In genomic region chr5:64338795-64339194, GRCm38 (mm10) we compare ENCODE assay signal across 8 mouse cellular contexts.
DNase-seq lines count a peak whose midpoint lies in the region; ATAC-seq and TF ChIP-seq lines count a peak whose summit lies in the region.
"Not testable (repeated sequence)": the region's sequence is repeated elsewhere in the genome, so short reads cannot be mapped to it uniquely, and the experiment has no call there.

No protein-coding gene starts in this region.

- not testable (repeated sequence) for ATAC-seq in kidney, embryonic 16.5 days (ENCODE audit: low FRiP score, low TSS enrichment); neural tube, embryonic 11.5 days (ENCODE audit: insufficient read depth, low FRiP score, low TSS enrichment)

- intact Hi-C loops in heart, adult 2 months (cut with DNase I) = not testable (repeated sequence)

- DNase-seq in embryonic facial prominence, embryonic 10.5 days (ENCODE audit: low spot score); heart, adult 2 months; neural tube, embryonic 11.5 days (ENCODE audit: low spot score): not testable (repeated sequence)
- DNase-seq in kidney, adult 9 months = peak; percentile 60
- peak; percentile 41 to 48 for DNase-seq in kidney, postnatal 36 days

- peaks cover 53% of the 10 kb centered on the region for H3K36me3 ChIP-seq in embryonic facial prominence, embryonic 10.5 days (replicated peaks)
- H3K36me3 ChIP-seq in heart, adult 2 months (ENCODE audit: control insufficient read depth, insufficient read depth, low read length) = peaks cover 19% of the 10 kb centered on the region
- H3K36me3 ChIP-seq in kidney, embryonic 16.5 days (ENCODE audit: insufficient read depth, low read length) = peaks cover 13% of the 10 kb centered on the region
- not testable (repeated sequence) for H3K36me3 ChIP-seq in macrophage (ENCODE audit: inconsistent target); neural tube, embryonic 11.5 days (ENCODE audit: control insufficient read depth, insufficient read depth, low read length)

- not testable (repeated sequence) for H3K4me2 ChIP-seq in kidney, embryonic 16.5 days (replicated peaks; ENCODE audit: low read depth, low read length); neural tube, embryonic 11.5 days (ENCODE audit: low read depth)

- H3K4me3 ChIP-seq in bone marrow macrophage, adult 2 months (ENCODE audit: insufficient read depth, low read length); embryonic facial prominence, embryonic 10.5 days; heart, adult 2 months; kidney, embryonic 16.5 days (ENCODE audit: low read length); macrophage (ENCODE audit: inconsistent target); neural tube, embryonic 11.5 days (ENCODE audit: low read depth, low read length): not testable (repeated sequence)

- H3K27me3 ChIP-seq in embryonic facial prominence, embryonic 10.5 days (replicated peaks; ENCODE audit: low read depth, poor library complexity, severe bottlenecking); heart, adult 2 months (ENCODE audit: control insufficient read depth, insufficient read depth, low read length); kidney, embryonic 16.5 days (ENCODE audit: insufficient read depth, low read length); neural tube, embryonic 11.5 days (ENCODE audit: control insufficient read depth, insufficient read depth, low read length): not testable (repeated sequence)

- H3K9me3 ChIP-seq in embryonic facial prominence, embryonic 10.5 days; kidney, embryonic 16.5 days (ENCODE audit: low read length); neural tube, embryonic 11.5 days (ENCODE audit: control insufficient read depth, low read length): not testable (repeated sequence)

- H3K4me1 ChIP-seq in bone marrow macrophage, adult 2 months (ENCODE audit: control insufficient read depth, insufficient read depth, low read length) = peaks cover 64% of the 10 kb centered on the region
- peaks cover 12% of the 10 kb centered on the region for H3K4me1 ChIP-seq in embryonic facial prominence, embryonic 10.5 days
- H3K4me1 ChIP-seq in heart, adult 2 months (ENCODE audit: control insufficient read depth, insufficient read depth, low read length) = peaks cover 31% of the 10 kb centered on the region
- H3K4me1 ChIP-seq in kidney, embryonic 16.5 days (ENCODE audit: insufficient read depth, low read length) = peaks cover 19% of the 10 kb centered on the region
- not testable (repeated sequence) for H3K4me1 ChIP-seq in neural tube, embryonic 11.5 days (ENCODE audit: control insufficient read depth, insufficient read depth, low read length)

- H3K79me2 ChIP-seq in heart, adult 2 months (replicated peaks; ENCODE audit: control insufficient read depth, insufficient read depth, low read length); macrophage (ENCODE audit: inconsistent target): not testable (repeated sequence)

- 84% methylated on average over 6 of the region's 6 CpGs for whole genome bisulfite sequencing in embryonic facial prominence, embryonic 10.5 days
- 85% methylated on average over 6 of the region's 6 CpGs for WGBS in heart, adult 2 months
- WGBS in kidney, embryonic 16.5 days = 74% methylated on average over 6 of the region's 6 CpGs
- WGBS in macrophage (ENCODE audit: missing documents) = 90% methylated on average over 6 of the region's 6 CpGs
- 83% methylated on average over 6 of the region's 6 CpGs for WGBS in neural tube, embryonic 11.5 days

- not testable (repeated sequence) for TF ChIP-seq POLR2A in bone marrow macrophage, adult 2 months (IDR thresholded peaks at IDR 0.05; ENCODE audit: borderline replicate concordance, low read depth, low read length); heart, adult 2 months (IDR thresholded peaks at IDR 0.05; ENCODE audit: insufficient read depth, low read depth, low read length)

- not testable (repeated sequence) for TF ChIP-seq CTCF in bone marrow macrophage, adult 2 months (IDR thresholded peaks at IDR 0.05; ENCODE audit: low read depth, low read length); heart, adult 2 months (IDR thresholded peaks at IDR 0.05)

- not testable (repeated sequence) for TF ChIP-seq EP300 in heart, adult 2 months (IDR thresholded peaks at IDR 0.05; ENCODE audit: insufficient read depth, low read depth, low read length)

- H3K9ac ChIP-seq in heart, adult 2 months (ENCODE audit: low read depth, low read length); kidney, embryonic 16.5 days (replicated peaks; ENCODE audit: low read length); neural tube, embryonic 11.5 days (ENCODE audit: low read length): not testable (repeated sequence)

- peak overlapping the region; percentile 94; the same call in 1 of the 2 replicates for H3K27ac ChIP-seq in bone marrow macrophage, adult 2 months (ENCODE audit: insufficient read depth, low read depth, low read length)
- H3K27ac ChIP-seq in embryonic facial prominence, embryonic 10.5 days (replicated peaks) = peak overlapping the region; percentile 24; the same call in 1 of the 2 replicates
- peak overlapping the region; percentile 97 for H3K27ac ChIP-seq in heart, adult 2 months
- H3K27ac ChIP-seq in kidney, embryonic 16.5 days (ENCODE audit: low read length) = 0 out of 2 replicates have a peak overlapping the region, but pooled peaks have one; percentile 20
- peak overlapping the region; percentile 100 for H3K27ac ChIP-seq in macrophage
- 0 out of 2 replicates have a peak overlapping the region, but pooled peaks have one; percentile 10 for H3K27ac ChIP-seq in neural tube, embryonic 11.5 days (ENCODE audit: low read depth, low read length)

Comparison
In these comparisons a context has a peak if more than half of its experiments do, and no peak if none do; other contexts are left out.
1. H3K27ac ChIP-seq: peak in every context shown above with its lines; median percentile 100 in macrophage; 97 in heart, adult 2 months; 94 in bone marrow macrophage, adult 2 months; 24 in embryonic facial prominence, embryonic 10.5 days; 20 in kidney, embryonic 16.5 days; 10 in neural tube, embryonic 11.5 days.